Mouse (Mus musculus) kidney, postnatal 0 days (tissue): ENCODE measurements around the gene Ttc28. TPM values are rescaled to one million over a fixed set of nuclear protein-coding genes. Genes with fewer than 3 reads are reported as not detected.

Experiments
- ATAC-seq: fragments of 200-750 bp; cut with Nextera tagmentation; replicated peaks from 2 replicates; pipeline ENCODE4 v1.8.0; 2017; ENCODE audit warnings: low read depth, moderate number of reproducible peaks, moderate TSS enrichment, moderate library complexity; ENCODE audit not compliant: low FRiP score
- DNase-seq: peaks from one replicate; pipeline ENCODE4 v3.0.0-alpha.2; 2016; ENCODE audit warnings: low spot score
- H3K27ac ChIP-seq: fragments of 300-500 bp; sonication (generic); 2 replicates; pipeline ENCODE4 v1.5.1; 2014; ENCODE audit warnings: mild to moderate bottlenecking
- H3K27me3 ChIP-seq: fragments of 300-500 bp; sonication (generic); 2 replicates; pipeline ENCODE4 v1.6.1; 2014; ENCODE audit warnings: low read length, mixed read lengths; ENCODE audit not compliant: insufficient read depth
- H3K36me3 ChIP-seq: fragments of 300-500 bp; sonication (generic); 2 replicates; pipeline ENCODE4 v1.6.1; 2014; ENCODE audit warnings: low read length, mixed read lengths; ENCODE audit not compliant: insufficient read depth
- H3K4me1 ChIP-seq: fragments of 300-500 bp; sonication (generic); replicated peaks from 2 replicates; pipeline ENCODE4 v1.6.1; 2014; ENCODE audit warnings: antibody characterized with exemption, low read length, mixed read lengths; ENCODE audit not compliant: insufficient read depth
- H3K4me2 ChIP-seq: fragments of 300-500 bp; sonication (generic); 2 replicates; pipeline ENCODE4 v1.6.1; 2014; ENCODE audit warnings: mild to moderate bottlenecking, low read length, moderate library complexity, mixed read lengths
- H3K4me3 ChIP-seq: fragments of 300-500 bp; sonication (generic); replicated peaks from 2 replicates; pipeline ENCODE4 v1.5.1; 2014; ENCODE audit warnings: low read depth, low read length
- H3K9ac ChIP-seq: fragments of 300-500 bp; sonication (generic); 2 replicates; pipeline ENCODE4 v1.6.1; 2014; ENCODE audit warnings: low read depth, low read length
- H3K9me3 ChIP-seq: fragments of 300-500 bp; sonication (generic); replicated peaks from 2 replicates; pipeline ENCODE4 v1.6.1; 2016; ENCODE audit warnings: low read length, inconsistent platforms, mixed read lengths
- CTCF ChIP-seq: IDR thresholded peaks from 2 replicates; pipeline ENCODE4 v1.5.1; 2016; ENCODE audit warnings: antibody characterized with exemption, low read depth, mild to moderate bottlenecking, moderate library complexity
- WGBS: fragments of 180-500 bp; shearing (Covaris S2); extraction: QIAGEN DNeasy Blood & Tissue Kit; methylation state at CpG from one replicate; pipeline ENCODE4 v1.1.7; 2014; 5-methylcytosine and 5-hydroxymethylcytosine counted together
- polyA plus RNA-seq: library from polyadenylated mRNA; unstranded; fragments of >200 nt; fragmentation: Nextera tagmentation; extraction: Ambion mirVana; gene quantifications from 2 replicates; pipeline ENCODE4 v1.2.1, GENCODE M21; 2015

Gene Ttc28
- polyA plus RNA-seq, 1 experiment from 2014 or later: 8.1 TPM

DNA sequence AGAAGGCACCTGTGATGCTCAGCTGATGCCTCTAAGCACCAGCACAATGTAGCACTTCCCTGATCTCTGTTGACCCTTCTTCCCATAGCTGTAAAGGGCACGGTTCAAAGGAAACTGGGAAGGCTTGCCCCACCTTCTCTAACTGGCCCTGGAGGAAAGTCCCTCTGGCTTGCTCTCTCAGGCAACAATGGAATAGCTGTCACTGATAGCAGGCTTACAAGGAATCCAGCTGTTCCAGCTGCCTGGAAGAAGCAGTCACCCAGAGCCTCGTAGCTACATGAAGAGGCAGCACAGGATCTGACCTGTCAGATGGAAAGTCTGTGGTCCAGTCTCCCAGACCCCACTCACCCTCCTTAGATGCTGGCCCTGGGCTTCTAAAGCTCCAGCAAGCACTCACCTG lies 389.2 kb downstream of the Ttc28 start:
- no peak for DNase-seq
- peaks cover 21% of the 10 kb centered on the region; the same call in 1 of the 2 replicates for H3K36me3 ChIP-seq
- H3K9me3 ChIP-seq: no peaks in the 10 kb centered on the region
- H3K4me1 ChIP-seq: peaks cover 4% of the 10 kb centered on the region; the same call in 1 of the 2 replicates
- H3K4me2 ChIP-seq: no peak overlapping the region
- no peak overlapping the region for H3K4me3 ChIP-seq
- H3K9ac ChIP-seq: no peak overlapping the region
- H3K27me3 ChIP-seq: no peaks in the 10 kb centered on the region
- TF ChIP-seq CTCF: no peak
- ATAC-seq: no peak
- no peak overlapping the region for H3K27ac ChIP-seq
- 38% methylated on average over 2 of the region's 2 CpGs for WGBS

DNA sequence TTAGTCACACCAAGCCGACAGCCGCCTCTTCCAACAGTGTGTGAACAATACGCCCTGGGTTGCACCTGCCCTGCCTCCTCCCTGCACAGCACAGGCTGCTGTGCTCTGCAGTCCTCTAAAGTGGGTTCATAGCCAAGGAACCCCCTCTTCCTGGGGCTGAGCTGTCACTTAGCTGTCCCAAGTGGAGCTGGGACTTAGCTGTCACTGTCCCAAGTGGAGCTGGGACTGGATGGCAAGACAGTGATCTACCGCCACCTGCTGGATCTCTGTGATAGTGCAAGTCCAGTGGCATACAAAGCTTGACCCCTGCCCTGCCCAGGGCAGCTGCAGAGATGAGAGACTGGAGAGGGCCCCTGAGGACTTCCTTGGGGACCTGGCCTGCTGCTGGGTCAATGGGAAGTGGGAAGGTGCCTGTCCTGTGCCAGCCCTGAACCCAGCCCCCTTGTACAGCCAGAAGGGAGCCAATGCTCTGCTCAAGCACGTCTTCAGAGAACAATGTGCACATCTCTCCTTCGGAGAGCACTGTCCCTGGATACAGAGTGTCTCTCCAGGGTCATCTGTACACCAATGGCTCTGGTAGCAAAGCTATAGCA lies 390.1 kb downstream of the Ttc28 start:
- ATAC-seq: peak; percentile 18; the same call in 1 of the 2 replicates
- H3K4me2 ChIP-seq: no peak overlapping the region

DNA sequence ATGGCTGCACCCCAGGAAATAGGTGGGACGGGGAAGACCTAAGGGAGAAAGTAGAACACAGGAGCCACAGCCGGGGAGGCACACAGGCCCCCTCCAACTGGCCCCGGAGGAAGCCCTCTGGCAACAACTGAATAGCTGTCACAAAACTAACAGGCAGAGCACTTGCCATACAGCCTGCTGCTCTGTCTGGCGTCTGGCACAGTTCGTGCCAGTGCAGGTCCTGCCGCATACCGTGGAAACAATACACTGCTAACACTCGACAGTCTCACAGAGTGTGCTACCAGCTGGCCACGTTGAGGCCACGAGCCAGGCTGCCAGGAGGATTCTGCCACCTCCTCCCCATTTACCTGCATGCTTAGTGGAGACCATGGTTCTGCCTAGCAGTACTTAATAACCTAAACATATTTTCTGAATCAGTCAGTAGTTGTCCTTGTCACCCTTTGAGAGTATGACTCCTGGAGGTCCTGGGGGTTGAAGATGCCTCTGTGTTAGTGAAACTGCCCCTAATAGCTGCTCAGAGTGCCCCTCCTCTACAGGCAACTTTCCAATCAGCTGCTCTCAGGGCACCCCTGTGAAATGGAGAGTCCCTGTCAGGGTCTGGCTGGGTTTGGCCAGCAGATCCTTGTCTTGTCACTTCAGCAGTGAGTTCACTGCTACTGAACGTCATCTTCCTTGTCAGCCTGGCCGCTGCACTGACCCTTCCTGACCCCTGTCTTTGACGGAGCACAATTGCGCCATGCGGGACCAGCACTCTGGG lies 390.8 kb downstream of the Ttc28 start:
- H3K36me3 ChIP-seq: peaks cover 27% of the 10 kb centered on the region
- TF ChIP-seq CTCF: no peak
- WGBS: 77% methylated on average over 15 of the region's 15 CpGs

More for the DNA sequence above, 390.1 kb downstream of the Ttc28 start:
- Histone ChIP-seq H3K4me3 (no peak overlapping the region), H3K4me1 (no peaks in the 10 kb centered on the region), H3K27me3 (no peaks in the 10 kb centered on the region), H3K27ac (no peak overlapping the region), H3K9ac (no peak overlapping the region), H3K9me3 (no peaks in the 10 kb centered on the region), H3K36me3 (peaks cover 27% of the 10 kb centered on the region)
- DNase-seq: peak; percentile 86
- 69% methylated on average over 6 of the region's 6 CpGs for whole genome bisulfite sequencing
- TF ChIP-seq CTCF: peak; percentile 96

DNA sequence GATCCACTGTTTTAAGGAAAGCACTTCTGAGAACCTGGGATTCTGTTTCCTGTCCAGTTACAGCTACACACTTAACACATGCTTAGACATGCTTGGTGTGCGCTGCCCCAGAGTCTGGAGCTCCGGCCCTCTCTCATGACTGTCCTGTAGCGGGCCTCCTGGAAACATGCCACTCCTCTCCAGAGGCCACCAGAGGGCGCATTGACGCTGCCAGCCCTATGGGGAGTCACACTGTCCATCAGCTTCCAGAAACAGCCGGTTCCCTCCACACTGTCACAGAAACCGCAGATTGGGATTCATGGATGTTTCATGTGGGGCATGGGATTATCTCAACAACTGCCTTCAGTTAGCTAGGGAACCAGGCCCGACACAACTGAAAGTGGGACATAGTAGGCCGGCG lies 394.0 kb downstream of the Ttc28 start:
- Histone ChIP-seq H3K4me3 (no peak overlapping the region), H3K4me1 (no peaks in the 10 kb centered on the region), H3K36me3 (peaks cover 27% of the 10 kb centered on the region), H3K27ac (no peak overlapping the region), H3K4me2 (no peak overlapping the region), H3K9ac (no peak overlapping the region), H3K9me3 (no peaks in the 10 kb centered on the region), H3K27me3 (no peaks in the 10 kb centered on the region)
- WGBS: 28% methylated on average over 10 of the region's 10 CpGs
- DNase-seq (peak; percentile 93), ATAC-seq (peak; percentile 58)
- peak; percentile 97 for TF ChIP-seq CTCF

More for the DNA sequence above, 390.8 kb downstream of the Ttc28 start:
- Histone ChIP-seq H3K4me1 (no peaks in the 10 kb centered on the region), H3K9ac (no peak overlapping the region), H3K9me3 (no peaks in the 10 kb centered on the region), H3K4me3 (no peak overlapping the region), H3K27ac (no peak overlapping the region), H3K27me3 (no peaks in the 10 kb centered on the region), H3K4me2 (no peak overlapping the region)
- no peak for DNase-seq
- ATAC-seq: no peak

DNA sequence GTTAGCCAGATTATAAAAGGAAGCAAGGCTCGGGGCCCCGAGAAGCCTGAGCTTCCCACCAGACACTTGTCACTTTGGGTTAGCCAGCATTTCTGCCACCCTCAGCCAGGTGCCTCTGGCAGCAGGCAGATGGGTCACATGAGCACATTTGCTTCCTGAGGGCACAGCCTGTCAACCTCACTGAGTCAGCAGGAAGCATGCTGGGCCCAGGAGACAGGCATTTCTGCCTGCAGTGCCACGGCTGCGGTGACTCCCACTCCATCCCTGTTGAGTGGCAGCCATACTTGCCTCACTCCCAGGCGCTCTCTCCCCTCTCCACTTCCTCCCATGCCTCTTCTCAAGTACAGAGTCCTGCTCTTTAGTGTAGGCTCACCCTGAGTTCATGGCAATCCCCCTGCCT lies 395.3 kb downstream of the Ttc28 start:
- WGBS: 68% methylated on average over 5 of the region's 5 CpGs
- no peak overlapping the region for H3K9ac ChIP-seq
- TF ChIP-seq CTCF: no peak
- no peaks in the 10 kb centered on the region for H3K4me1 ChIP-seq
- ATAC-seq (no peak), DNase-seq (no peak)
- H3K36me3 ChIP-seq: peaks cover 27% of the 10 kb centered on the region
- H3K27ac ChIP-seq: no peak overlapping the region
- H3K27me3 ChIP-seq: no peaks in the 10 kb centered on the region
- no peak overlapping the region for H3K4me3 ChIP-seq
- H3K9me3 ChIP-seq: no peaks in the 10 kb centered on the region
- H3K4me2 ChIP-seq: no peak overlapping the region

DNA sequence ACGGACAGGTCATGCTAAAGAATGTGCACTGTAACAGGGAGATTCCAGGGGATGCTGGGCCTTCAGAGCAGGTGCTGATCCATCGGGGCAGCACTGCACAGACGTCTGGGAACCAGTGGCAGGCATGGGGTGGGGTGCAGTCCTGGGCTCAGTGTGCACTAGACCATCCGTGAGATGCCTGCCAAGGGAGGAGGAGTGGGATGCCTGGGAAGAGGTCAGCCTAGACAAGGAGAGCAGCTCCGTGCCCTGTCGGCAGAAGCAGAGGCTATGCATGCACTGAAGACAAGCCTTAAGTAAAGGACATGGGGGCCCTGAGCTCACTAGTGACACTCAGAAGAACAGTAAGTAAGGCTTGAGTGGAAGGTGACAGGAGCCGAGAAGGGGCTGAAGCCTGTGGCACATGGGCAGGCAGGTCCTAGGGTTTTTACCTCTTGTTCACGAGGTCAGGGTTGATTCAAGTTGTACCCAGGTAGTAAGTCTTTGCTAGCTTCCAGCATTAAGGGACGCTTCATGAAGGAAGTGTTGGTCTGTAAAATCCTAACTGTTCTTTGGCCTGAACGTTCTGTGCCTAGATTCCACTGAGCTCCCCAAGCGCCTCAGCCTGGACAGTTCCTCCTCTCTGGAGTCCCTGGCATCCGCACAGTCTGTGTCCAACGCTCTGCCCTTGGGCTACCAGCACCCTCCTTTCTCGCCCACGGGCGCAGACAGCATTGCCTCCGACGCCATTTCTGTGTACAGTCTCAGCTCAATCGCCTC lies 405.0 kb downstream of the Ttc28 start:
- 80% methylated on average over 19 of the region's 19 CpGs for WGBS
- H3K9ac ChIP-seq: no peak overlapping the region
- H3K9me3 ChIP-seq: no peaks in the 10 kb centered on the region
- no peak for TF ChIP-seq CTCF
- peaks cover 24% of the 10 kb centered on the region for H3K36me3 ChIP-seq
- no peaks in the 10 kb centered on the region for H3K4me1 ChIP-seq
- H3K27me3 ChIP-seq: no peaks in the 10 kb centered on the region
- no peak overlapping the region for H3K4me2 ChIP-seq
- DNase-seq: no peak
- ATAC-seq: no peak
- no peak overlapping the region for H3K27ac ChIP-seq
- no peak overlapping the region for H3K4me3 ChIP-seq
